Mouse (Mus musculus): ENCODE results near the gene Slc39a11. TPM values are rescaled to one million over a fixed set of nuclear protein-coding genes. Genes with fewer than 3 reads are reported as not detected.

Gene Slc39a11
- polyA plus RNA-seq, 1 experiment from 2014 or later = 18.6 TPM

GRCm38 (mm10) chr11:113537199-113537586, 112.7 kb downstream of the Slc39a11 start:
- Histone ChIP-seq H3K36me3 (ENCODE audit: control insufficient read depth, insufficient read depth, low read length) (no peaks in the 10 kb centered on the region), H3K4me2 (replicated peaks; ENCODE audit: low read depth, low read length) (no peak overlapping the region), H3K9ac (replicated peaks; ENCODE audit: low read depth, low read length) (no peak overlapping the region), H3K9me3 (ENCODE audit: control insufficient read depth, low read depth, low read length) (no peaks in the 10 kb centered on the region), H3K4me3 (ENCODE audit: low read depth, low read length) (no peak overlapping the region), H3K4me1 (ENCODE audit: control insufficient read depth, insufficient read depth, low read length) (no peaks in the 10 kb centered on the region), H3K27ac (ENCODE audit: low read length) (no peak overlapping the region), H3K27me3 (ENCODE audit: control insufficient read depth, insufficient read depth, low read length) (no peaks in the 10 kb centered on the region)
- 82% methylated on average over 8 of the region's 8 CpGs for WGBS
- ATAC-seq (ENCODE audit: insufficient number of reproducible peaks, insufficient read depth, low FRiP score, low read depth) = no peak

- Histone ChIP-seq H3K4me3 (ENCODE audit: low read depth, low read length) (no peak overlapping the region), H3K27ac (ENCODE audit: low read length) (no peak overlapping the region), H3K36me3 (ENCODE audit: control insufficient read depth, insufficient read depth, low read length) (no peaks in the 10 kb centered on the region), H3K9me3 (ENCODE audit: control insufficient read depth, low read depth, low read length) (no peaks in the 10 kb centered on the region), H3K9ac (replicated peaks; ENCODE audit: low read depth, low read length) (no peak overlapping the region), H3K4me2 (replicated peaks; ENCODE audit: low read depth, low read length) (no peak overlapping the region), H3K4me1 (ENCODE audit: control insufficient read depth, insufficient read depth, low read length) (no peaks in the 10 kb centered on the region), H3K27me3 (ENCODE audit: control insufficient read depth, insufficient read depth, low read length) (no peaks in the 10 kb centered on the region)
- ATAC-seq (ENCODE audit: insufficient number of reproducible peaks, insufficient read depth, low FRiP score, low read depth) = no peak
- 83% methylated on average over 16 of the region's 16 CpGs for WGBS
Measured at GRCm38 (mm10) chr11:113536308-113537198, 113.3 kb downstream of the Slc39a11 start.

GRCm38 (mm10) chr11:113534341-113534740, 115.5 kb downstream of the Slc39a11 start:
- 73% methylated on average over 11 of the region's 11 CpGs for WGBS
- Histone ChIP-seq H3K9ac (replicated peaks; ENCODE audit: low read depth, low read length) (no peak overlapping the region), H3K36me3 (ENCODE audit: control insufficient read depth, insufficient read depth, low read length) (no peaks in the 10 kb centered on the region), H3K4me1 (ENCODE audit: control insufficient read depth, insufficient read depth, low read length) (no peaks in the 10 kb centered on the region), H3K27me3 (ENCODE audit: control insufficient read depth, insufficient read depth, low read length) (no peaks in the 10 kb centered on the region), H3K9me3 (ENCODE audit: control insufficient read depth, low read depth, low read length) (no peaks in the 10 kb centered on the region), H3K4me3 (ENCODE audit: low read depth, low read length) (no peak overlapping the region), H3K27ac (ENCODE audit: low read length) (no peak overlapping the region), H3K4me2 (replicated peaks; ENCODE audit: low read depth, low read length) (no peak overlapping the region)
- no peak for ATAC-seq (ENCODE audit: insufficient number of reproducible peaks, insufficient read depth, low FRiP score, low read depth)

GRCm38 (mm10) chr11:113533931-113534330, 115.9 kb downstream of the Slc39a11 start:
- no peak overlapping the region for H3K27ac ChIP-seq (ENCODE audit: low read length)
- H3K4me3 ChIP-seq (ENCODE audit: low read depth, low read length) = no peak overlapping the region
- ATAC-seq (ENCODE audit: insufficient number of reproducible peaks, insufficient read depth, low FRiP score, low read depth) = no peak
- no peaks in the 10 kb centered on the region for H3K27me3 ChIP-seq (ENCODE audit: control insufficient read depth, insufficient read depth, low read length)
- no peaks in the 10 kb centered on the region for H3K4me1 ChIP-seq (ENCODE audit: control insufficient read depth, insufficient read depth, low read length)
- 57% methylated on average over 7 of the region's 7 CpGs for WGBS
- H3K9me3 ChIP-seq (ENCODE audit: control insufficient read depth, low read depth, low read length) = no peaks in the 10 kb centered on the region
- no peak overlapping the region for H3K4me2 ChIP-seq (replicated peaks; ENCODE audit: low read depth, low read length)
- H3K36me3 ChIP-seq (ENCODE audit: control insufficient read depth, insufficient read depth, low read length) = no peaks in the 10 kb centered on the region
- H3K9ac ChIP-seq (replicated peaks; ENCODE audit: low read depth, low read length) = no peak overlapping the region

GRCm38 (mm10) chr11:113528391-113528790, 121.5 kb downstream of the Slc39a11 start:
- ATAC-seq (ENCODE audit: insufficient number of reproducible peaks, insufficient read depth, low FRiP score, low read depth) = no peak
- no peak overlapping the region for H3K4me3 ChIP-seq (ENCODE audit: low read depth, low read length)
- H3K4me1 ChIP-seq (ENCODE audit: control insufficient read depth, insufficient read depth, low read length) = no peaks in the 10 kb centered on the region
- 96% methylated on average over 3 of the region's 3 CpGs for WGBS
- no peaks in the 10 kb centered on the region for H3K9me3 ChIP-seq (ENCODE audit: control insufficient read depth, low read depth, low read length)
- no peak overlapping the region for H3K9ac ChIP-seq (replicated peaks; ENCODE audit: low read depth, low read length)
- H3K27ac ChIP-seq (ENCODE audit: low read length) = no peak overlapping the region
- H3K4me2 ChIP-seq (replicated peaks; ENCODE audit: low read depth, low read length) = no peak overlapping the region
- H3K27me3 ChIP-seq (ENCODE audit: control insufficient read depth, insufficient read depth, low read length) = no peaks in the 10 kb centered on the region
- H3K36me3 ChIP-seq (ENCODE audit: control insufficient read depth, insufficient read depth, low read length) = no peaks in the 10 kb centered on the region

- Histone ChIP-seq H3K9me3 (ENCODE audit: control insufficient read depth, low read depth, low read length) (no peaks in the 10 kb centered on the region), H3K27ac (ENCODE audit: low read length) (no peak overlapping the region), H3K9ac (replicated peaks; ENCODE audit: low read depth, low read length) (no peak overlapping the region), H3K36me3 (ENCODE audit: control insufficient read depth, insufficient read depth, low read length) (no peaks in the 10 kb centered on the region), H3K4me2 (replicated peaks; ENCODE audit: low read depth, low read length) (no peak overlapping the region), H3K4me1 (ENCODE audit: control insufficient read depth, insufficient read depth, low read length) (no peaks in the 10 kb centered on the region), H3K27me3 (ENCODE audit: control insufficient read depth, insufficient read depth, low read length) (no peaks in the 10 kb centered on the region), H3K4me3 (ENCODE audit: low read depth, low read length) (no peak overlapping the region)
- ATAC-seq (ENCODE audit: insufficient number of reproducible peaks, insufficient read depth, low FRiP score, low read depth) = no peak
- WGBS = 73% methylated on average over 18 of the region's 18 CpGs
Measured at GRCm38 (mm10) chr11:113525731-113526130, 124.1 kb downstream of the Slc39a11 start.

- Histone ChIP-seq H3K27me3 (ENCODE audit: control insufficient read depth, insufficient read depth, low read length) (no peaks in the 10 kb centered on the region), H3K9ac (replicated peaks; ENCODE audit: low read depth, low read length) (no peak overlapping the region), H3K27ac (ENCODE audit: low read length) (no peak overlapping the region), H3K4me2 (replicated peaks; ENCODE audit: low read depth, low read length) (no peak overlapping the region), H3K36me3 (ENCODE audit: control insufficient read depth, insufficient read depth, low read length) (no peaks in the 10 kb centered on the region), H3K9me3 (ENCODE audit: control insufficient read depth, low read depth, low read length) (no peaks in the 10 kb centered on the region), H3K4me1 (ENCODE audit: control insufficient read depth, insufficient read depth, low read length) (no peaks in the 10 kb centered on the region), H3K4me3 (ENCODE audit: low read depth, low read length) (no peak overlapping the region)
- 80% methylated on average over 4 of the region's 4 CpGs for WGBS
- no peak for ATAC-seq (ENCODE audit: insufficient number of reproducible peaks, insufficient read depth, low FRiP score, low read depth)
Measured at GRCm38 (mm10) chr11:113522726-113523125, 127.2 kb downstream of the Slc39a11 start.

- no peak for ATAC-seq (ENCODE audit: insufficient number of reproducible peaks, insufficient read depth, low FRiP score, low read depth)
Measured at GRCm38 (mm10) chr11:113521469-113522190, 128.2 kb downstream of the Slc39a11 start.

More at GRCm38 (mm10) chr11:113521469-113522190, 128.2 kb downstream of the Slc39a11 start:
- Histone ChIP-seq H3K4me3 (ENCODE audit: low read depth, low read length) (no peak overlapping the region), H3K36me3 (ENCODE audit: control insufficient read depth, insufficient read depth, low read length) (no peaks in the 10 kb centered on the region), H3K9me3 (ENCODE audit: control insufficient read depth, low read depth, low read length) (no peaks in the 10 kb centered on the region), H3K4me1 (ENCODE audit: control insufficient read depth, insufficient read depth, low read length) (no peaks in the 10 kb centered on the region), H3K9ac (replicated peaks; ENCODE audit: low read depth, low read length) (no peak overlapping the region), H3K27me3 (ENCODE audit: control insufficient read depth, insufficient read depth, low read length) (no peaks in the 10 kb centered on the region), H3K4me2 (replicated peaks; ENCODE audit: low read depth, low read length) (no peak overlapping the region), H3K27ac (ENCODE audit: low read length) (no peak overlapping the region)
- 64% methylated on average over 20 of the region's 20 CpGs for WGBS
